Mouse (Mus musculus) midbrain, postnatal 0 days (tissue): ENCODE results near the gene Pkd2l1. TPM values are rescaled to one million over a fixed set of nuclear protein-coding genes. Genes with fewer than 3 reads are reported as not detected.

Source experiments
- ATAC-seq: fragments of 200-750 bp; cut with Nextera tagmentation; 2 replicates; pipeline ENCODE4 v1.8.0; 2017; ENCODE audit warnings: moderate number of reproducible peaks, mild to moderate bottlenecking, moderate TSS enrichment, moderate library complexity; ENCODE audit not compliant: low FRiP score
- DNase-seq: peaks from one replicate; pipeline ENCODE4 v3.0.0-alpha.2; 2015; ENCODE audit warnings: low spot score
- H3K27ac ChIP-seq: fragments of 300-500 bp; sonication (generic); 2 replicates; pipeline ENCODE4 v1.5.1; 2014; ENCODE audit warnings: low read depth, mild to moderate bottlenecking, low read length, mixed read lengths
- H3K27me3 ChIP-seq: fragments of 300-500 bp; sonication (generic); 2 replicates; pipeline ENCODE4 v1.6.1; 2014; ENCODE audit warnings: low read length, control low read depth, mixed read lengths; ENCODE audit not compliant: insufficient read depth
- H3K36me3 ChIP-seq: fragments of 300-500 bp; sonication (generic); 2 replicates; pipeline ENCODE4 v1.6.1; 2014; ENCODE audit warnings: low read length, control low read depth, mixed read lengths; ENCODE audit not compliant: insufficient read depth
- H3K4me1 ChIP-seq: fragments of 300-500 bp; sonication (generic); 2 replicates; pipeline ENCODE4 v1.6.1; 2014; ENCODE audit warnings: mild to moderate bottlenecking, control low read depth, antibody characterized with exemption, low read length, mixed read lengths; ENCODE audit not compliant: insufficient read depth
- H3K4me2 ChIP-seq: fragments of 300-500 bp; sonication (generic); 2 replicates; pipeline ENCODE4 v1.6.1; 2014; ENCODE audit warnings: low read depth, mild to moderate bottlenecking, low read length, mixed read lengths; ENCODE audit not compliant: poor library complexity, severe bottlenecking
- H3K4me3 ChIP-seq: fragments of 300-500 bp; sonication (generic); 2 replicates; pipeline ENCODE4 v1.5.1; 2014; ENCODE audit warnings: low read depth, mild to moderate bottlenecking, low read length, moderate library complexity
- H3K9ac ChIP-seq: fragments of 300-500 bp; sonication (generic); replicated peaks from 2 replicates; pipeline ENCODE4 v1.6.1; 2014; ENCODE audit warnings: mild to moderate bottlenecking, low read length, moderate library complexity, mixed read lengths; ENCODE audit not compliant: poor library complexity, severe bottlenecking
- H3K9me3 ChIP-seq: fragments of 300-500 bp; sonication (generic); 2 replicates; pipeline ENCODE4 v1.6.1; 2016; ENCODE audit warnings: low read length, control low read depth
- CTCF ChIP-seq: IDR thresholded peaks from 2 replicates; pipeline ENCODE4 v1.5.1; 2016; ENCODE audit warnings: antibody characterized with exemption, mild to moderate bottlenecking
- WGBS: fragments of 180-500 bp; shearing (Covaris S2); extraction: QIAGEN DNeasy Blood & Tissue Kit; methylation state at CpG from one replicate; pipeline ENCODE4 v1.1.7; 2014; 5-methylcytosine and 5-hydroxymethylcytosine counted together
- polyA plus RNA-seq: library from polyadenylated mRNA; unstranded; fragments of >200 nt; fragmentation: Nextera tagmentation; extraction: Ambion mirVana; gene quantifications from 2 replicates; pipeline ENCODE4 v1.2.1, GENCODE M21; 2015
- total RNA-seq: library from RNA; depleted of rRNA; stranded (reverse); fragments of >200 nt; gene quantifications from 2 replicates; pipeline ENCODE4 v1.2.3, GENCODE M21; 2014

The Pkd2l1 gene
- total and polyA plus RNA-seq, 2 experiments from 2014 or later: 0.07 to 0.27 TPM

- DNase-seq: no peak
- Histone ChIP-seq H3K4me2 (no peak overlapping the region), H3K27me3 (no peaks in the 10 kb centered on the region), H3K27ac (no peak overlapping the region), H3K9ac (no peak overlapping the region), H3K4me3 (no peak overlapping the region), H3K36me3 (no peaks in the 10 kb centered on the region), H3K4me1 (no peaks in the 10 kb centered on the region), H3K9me3 (no peaks in the 10 kb centered on the region)
- TF ChIP-seq CTCF: no peak
- ATAC-seq: no peak
- WGBS: 92% methylated on average over 5 of the region's 5 CpGs
Observed at GRCm38 (mm10) chr19:44225728-44226127, 33.5 kb upstream of the Pkd2l1 start.

DNA sequence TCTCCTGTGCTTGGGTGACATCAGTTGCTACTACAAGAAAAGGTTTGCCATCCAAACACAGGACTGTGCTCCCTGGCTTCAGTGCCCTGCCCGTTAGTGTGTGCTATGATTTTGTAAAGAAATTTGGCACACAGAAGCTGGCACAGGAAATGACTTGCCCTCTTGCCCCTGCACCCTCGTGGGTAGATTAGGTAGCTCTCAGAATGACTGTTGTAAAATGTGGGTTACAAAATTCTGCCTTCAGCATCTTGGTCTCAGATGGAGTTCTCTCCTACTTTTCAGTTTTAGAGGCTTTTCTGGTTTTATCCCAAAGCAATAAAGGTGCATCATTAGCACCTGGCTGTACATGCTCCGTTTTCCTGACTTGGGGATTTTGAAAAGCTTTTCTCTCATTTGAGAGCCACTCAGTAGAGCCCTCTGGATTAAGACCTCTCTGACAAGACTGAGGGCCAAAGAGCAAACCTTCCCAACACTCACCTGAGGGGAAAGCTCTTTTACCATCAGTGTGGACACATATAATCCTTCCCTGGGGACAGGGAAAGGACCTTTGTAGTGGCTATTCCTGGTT is 25.8 kb upstream of the Pkd2l1 start:
- Histone ChIP-seq H3K4me2 (no peak overlapping the region), H3K9ac (no peak overlapping the region), H3K4me3 (no peak overlapping the region), H3K27ac (no peak overlapping the region), H3K9me3 (no peaks in the 10 kb centered on the region), H3K36me3 (no peaks in the 10 kb centered on the region), H3K4me1 (no peaks in the 10 kb centered on the region), H3K27me3 (no peaks in the 10 kb centered on the region)
- WGBS: 84% methylated on average over 3 of the region's 3 CpGs
- ATAC-seq (no peak), DNase-seq (no peak)
- TF ChIP-seq CTCF: no peak

- H3K9ac ChIP-seq: no peak overlapping the region
- no peaks in the 10 kb centered on the region for H3K4me1 ChIP-seq
- 75% methylated on average over 12 of the region's 12 CpGs for WGBS
- ATAC-seq: no peak
- no peaks in the 10 kb centered on the region for H3K27me3 ChIP-seq
- H3K4me2 ChIP-seq: no peak overlapping the region
- no peak for DNase-seq
- H3K36me3 ChIP-seq: no peaks in the 10 kb centered on the region
- H3K9me3 ChIP-seq: no peaks in the 10 kb centered on the region
- H3K27ac ChIP-seq: no peak overlapping the region
- TF ChIP-seq CTCF: no peak
- H3K4me3 ChIP-seq: no peak overlapping the region
Observed at GRCm38 (mm10) chr19:44215255-44215654, 23.0 kb upstream of the Pkd2l1 start.

GRCm38 (mm10) chr19:44207079-44207478 is 14.8 kb upstream of the Pkd2l1 start:
- H3K27ac ChIP-seq: no peak overlapping the region
- no peaks in the 10 kb centered on the region for H3K36me3 ChIP-seq
- H3K9me3 ChIP-seq: no peaks in the 10 kb centered on the region
- no peak for DNase-seq
- TF ChIP-seq CTCF: no peak
- H3K9ac ChIP-seq: no peak overlapping the region
- ATAC-seq: no peak
- WGBS: 70% methylated on average over 2 of the region's 2 CpGs
- H3K27me3 ChIP-seq: no peaks in the 10 kb centered on the region
- no peak overlapping the region for H3K4me2 ChIP-seq
- no peaks in the 10 kb centered on the region for H3K4me1 ChIP-seq
- H3K4me3 ChIP-seq: no peak overlapping the region

GRCm38 (mm10) chr19:44203015-44203564 is 10.8 kb upstream of the Pkd2l1 start, which contains the start of gene Scd3:
Gene Scd3, plus strand, starts transcription at chr19:44203269.
- no peaks in the 10 kb centered on the region for H3K4me1 ChIP-seq
- no peaks in the 10 kb centered on the region for H3K36me3 ChIP-seq
- H3K9me3 ChIP-seq: no peaks in the 10 kb centered on the region
- no peak for TF ChIP-seq CTCF
- H3K4me3 ChIP-seq: no peak within 1 kb of the TSS
- 96% methylated on average over 9 of the region's 9 CpGs for WGBS
- DNase-seq (no peak), ATAC-seq (no peak)
- H3K9ac ChIP-seq: no peak within 1 kb of the TSS
- no peaks in the 10 kb centered on the region for H3K27me3 ChIP-seq
- H3K27ac ChIP-seq: no peak within 1 kb of the TSS
- no peak within 1 kb of the TSS for H3K4me2 ChIP-seq

DNA sequence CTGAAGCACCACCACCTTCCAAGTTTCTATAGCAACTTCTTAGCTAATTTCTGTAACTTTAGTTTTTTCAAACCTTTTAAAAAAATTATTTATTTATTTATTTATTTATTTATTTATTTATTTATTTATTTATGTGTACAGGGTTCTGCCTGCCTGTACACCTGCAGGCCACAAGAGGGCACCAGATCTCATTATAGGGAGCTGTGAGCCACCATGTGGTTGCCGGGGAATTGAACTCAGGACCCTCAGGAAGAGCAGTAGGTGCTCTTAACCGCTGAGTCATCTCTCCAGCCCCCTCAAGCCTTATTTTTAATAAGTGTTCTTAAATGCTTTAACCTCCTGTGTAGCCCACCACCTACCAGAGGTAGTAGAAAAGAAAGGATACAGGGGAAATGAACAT is 6.7 kb upstream of the Pkd2l1 start:
- no peak for ATAC-seq
- Histone ChIP-seq H3K4me1 (no peaks in the 10 kb centered on the region), H3K36me3 (no peaks in the 10 kb centered on the region), H3K27me3 (no peaks in the 10 kb centered on the region), H3K9ac (no peak overlapping the region), H3K4me3 (no peak overlapping the region), H3K4me2 (no peak overlapping the region), H3K27ac (no peak overlapping the region), H3K9me3 (no peaks in the 10 kb centered on the region)
- no peak for DNase-seq
- WGBS: 83% methylated on average over 2 of the region's 2 CpGs
- peak; percentile 52 for TF ChIP-seq CTCF
